In the genomic region with DNA sequence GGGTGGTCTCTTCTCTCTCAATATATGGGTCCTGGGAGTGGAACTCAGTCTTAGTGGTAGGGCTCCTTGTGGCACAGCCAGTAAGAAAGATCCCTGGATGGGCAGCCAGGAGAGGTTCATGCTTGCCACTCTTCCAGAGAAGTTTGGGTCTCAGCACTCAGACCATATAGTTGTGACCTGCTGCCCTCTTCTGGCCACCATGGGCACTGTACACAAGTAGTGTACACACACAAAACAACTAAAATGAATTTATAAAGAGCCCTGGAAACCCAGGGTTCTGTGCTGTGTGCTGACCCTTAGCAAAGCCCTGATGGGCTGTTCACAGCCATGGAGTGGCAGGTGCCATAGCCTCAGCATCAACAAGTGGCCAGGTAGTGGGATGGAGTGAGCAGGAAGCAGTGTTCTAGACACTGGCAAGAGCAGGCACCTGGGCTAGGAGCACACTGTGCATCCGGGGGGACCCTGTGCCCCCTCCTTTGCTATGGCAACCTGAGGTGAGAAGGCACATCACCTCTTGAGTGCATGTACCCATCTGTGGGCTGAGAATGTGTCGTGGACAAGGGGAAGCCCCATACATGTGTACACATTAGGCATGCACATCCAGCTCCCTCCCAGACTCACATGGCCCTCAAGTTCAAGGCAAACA, we compare ENCODE assay signal across 10 mouse cellular contexts. TPM values are rescaled to one million over a fixed set of nuclear protein-coding genes. Genes with fewer than 3 reads are reported as not detected.
A peak's percentile ranks its signal among the peaks of the same experiment; 100 is the strongest.
DNase-seq lines count a peak whose midpoint lies in the region; ATAC-seq and TF ChIP-seq lines count a peak whose summit lies in the region.
"Had no signal": no experiment of that assay in that cellular context is flagged by ENCODE, and none has a peak within 500 bp of the region (broad histone marks: within the 10 kb centered on the region; RNA-seq: fewer than 3 reads in every experiment).

No protein-coding gene starts in this region.

- no peak overlapping the region for H3K4me3 ChIP-seq in liver, adult 2 months (ENCODE audit: insufficient read depth, low read depth, low read length)
- no peak overlapping the region for H3K4me3 ChIP-seq in liver, embryonic 11.5 days (ENCODE audit: low read depth, low read length)
- H3K4me3 ChIP-seq: heart, embryonic 15.5 days had no signal

- no peak overlapping the region for H3K27ac ChIP-seq in liver, adult 2 months (replicated peaks; ENCODE audit: insufficient read depth, low read depth, low read length)
- no peak overlapping the region for H3K27ac ChIP-seq in liver, embryonic 11.5 days (ENCODE audit: low read depth, low read length)
- H3K27ac ChIP-seq: heart, embryonic 15.5 days had no signal

- H3K36me3 ChIP-seq in liver, adult 2 months (ENCODE audit: control insufficient read depth, insufficient read depth, low read length) = no peaks in the 10 kb centered on the region
- peaks cover 11% of the 10 kb centered on the region; the same call in 1 of the 2 replicates for H3K36me3 ChIP-seq in liver, embryonic 11.5 days (ENCODE audit: control insufficient read depth, insufficient read depth, low read length)

- WGBS in liver, adult 2 months = 87% methylated on average over 2 of the region's 2 CpGs
- 66% methylated on average over 2 of the region's 2 CpGs for WGBS in liver, embryonic 11.5 days

- peak; percentile 53 for DNase-seq in cerebellum, adult 9-10 months
- no peak for DNase-seq in cerebellum, adult 8-10 months
- DNase-seq in liver, adult 2 months (ENCODE audit: extremely low read depth, low read depth, low spot score) = peak; percentile 47
- no peak for DNase-seq in liver, embryonic 11.5 days (ENCODE audit: low spot score)
- peak; percentile 68 to 79 for DNase-seq in adrenal gland, postnatal 36 days
- DNase-seq in heart, postnatal 14 days = peak; percentile 59 to 72
- DNase-seq in lung, postnatal 4 days = peak; percentile 49 to 75
- peak; percentile 71 for DNase-seq in thymus, postnatal 14 days

- TF ChIP-seq POLR2A in liver, adult 2 months (IDR thresholded peaks at IDR 0.05; ENCODE audit: extremely low read depth, insufficient read depth, low read length) = no peak

- ATAC-seq in liver, embryonic 11.5 days (replicated peaks; ENCODE audit: low FRiP score) = no peak
- ATAC-seq: Patski had no signal

- H3K9ac ChIP-seq in liver, adult 2 months (ENCODE audit: low read depth, low read length) = no peak overlapping the region
- no peak overlapping the region for H3K9ac ChIP-seq in liver, embryonic 11.5 days (ENCODE audit: low read depth, low read length)
- H3K9ac ChIP-seq: heart, embryonic 15.5 days had no signal

- TF ChIP-seq CTCF in liver, adult 2 months (IDR thresholded peaks at IDR 0.05; ENCODE audit: low read depth, low read length) = peak; percentile 75

- no peaks in the 10 kb centered on the region for H3K9me3 ChIP-seq in liver, embryonic 11.5 days (ENCODE audit: control insufficient read depth, low read length)
- H3K9me3 ChIP-seq: heart, embryonic 15.5 days had no signal

- H3K79me2 ChIP-seq in liver, adult 2 months (ENCODE audit: control insufficient read depth, insufficient read depth, low read length) = no peaks in the 10 kb centered on the region

- H3K27me3 ChIP-seq in liver, adult 2 months (ENCODE audit: control insufficient read depth, insufficient read depth, low read length) = no peaks in the 10 kb centered on the region
- H3K27me3 ChIP-seq in liver, embryonic 11.5 days (replicated peaks; ENCODE audit: control insufficient read depth, insufficient read depth, low read length) = no peaks in the 10 kb centered on the region
- H3K27me3 ChIP-seq: heart, embryonic 15.5 days; Patski had no signal

- intact Hi-C loops in heart, postnatal 14 days (cut with DNase I) = loop anchor here (1.0 to 2.0 kb wide), 2 partner anchors 18 to 53 kb away; no protein-coding TSS in a partner anchor

- no peak overlapping the region for H3K4me2 ChIP-seq in liver, embryonic 11.5 days
- H3K4me2 ChIP-seq: heart, embryonic 15.5 days had no signal

- no peaks in the 10 kb centered on the region for H3K4me1 ChIP-seq in liver, adult 2 months (ENCODE audit: control insufficient read depth, insufficient read depth, low read length)
- H3K4me1 ChIP-seq in liver, embryonic 11.5 days (replicated peaks; ENCODE audit: control insufficient read depth, insufficient read depth, low read length) = peaks cover 31% of the 10 kb centered on the region

RNA-seq across cellular contexts. Expression of gene Zdhhc12, which starts 2.6 kb away (rescaled TPM):
- total RNA-seq in liver, adult 2 months (2014; rRNA removed) = 16.8 and 26.1 TPM in 2 replicates
- polyA plus RNA-seq in liver, adult 2 months (2012; rRNA removed) = 48.9 and 53.4 TPM in 2 replicates
- 51.9 and 53.7 TPM in 2 replicates for polyA plus RNA-seq in liver, embryonic 11.5 days (2014; fragmentation: Nextera tagmentation; extraction: Ambion mirVana)
- 10 to 100 TPM; 16.2 to 25.8 TPM for total RNA-seq in adrenal gland, postnatal 36 days (2021)
- 1 to 10 TPM; 5.2 to 5.6 TPM for total RNA-seq in heart, postnatal 14 days (2021)

RNA-seq across cellular contexts. Expression of gene Pkn3, which starts 18.5 kb away (rescaled TPM):
- 0.40 and 0.74 TPM in 2 replicates for total RNA-seq in liver, adult 2 months (2014; rRNA removed)
- polyA plus RNA-seq in liver, adult 2 months (2012; rRNA removed) = 0.96 and 1.5 TPM in 2 replicates
- 9.6 and 10.2 TPM in 2 replicates for polyA plus RNA-seq in liver, embryonic 11.5 days (2014; fragmentation: Nextera tagmentation; extraction: Ambion mirVana)
- 1 to 10 TPM; 5.5 to 6.3 TPM for total RNA-seq in adrenal gland, postnatal 36 days (2021)
- total RNA-seq in heart, postnatal 14 days (2021) = 10 to 100 TPM; 10.3 to 12.2 TPM

RNA-seq across cellular contexts. Expression of gene Zer1, which starts 28.4 kb away (rescaled TPM):
- 7.1 and 9.5 TPM in 2 replicates for total RNA-seq in liver, adult 2 months (2014; rRNA removed)
- 25.4 and 27.1 TPM in 2 replicates for polyA plus RNA-seq in liver, adult 2 months (2012; rRNA removed)
- polyA plus RNA-seq in liver, embryonic 11.5 days (2014; fragmentation: Nextera tagmentation; extraction: Ambion mirVana) = 4.7 and 6.2 TPM in 2 replicates
- 10 to 100 TPM; 32.0 to 40.7 TPM for total RNA-seq in adrenal gland, postnatal 36 days (2021)
- 10 to 100 TPM; 25.1 to 27.7 TPM for total RNA-seq in heart, postnatal 14 days (2021)

RNA-seq across cellular contexts. Expression of gene Tbc1d13, which starts 37.5 kb away (rescaled TPM):
- total RNA-seq in liver, adult 2 months (2014; rRNA removed) = 25.8 and 26.6 TPM in 2 replicates
- 36.3 and 42.6 TPM in 2 replicates for polyA plus RNA-seq in liver, adult 2 months (2012; rRNA removed)
- polyA plus RNA-seq in liver, embryonic 11.5 days (2014; fragmentation: Nextera tagmentation; extraction: Ambion mirVana) = 6.9 and 9.2 TPM in 2 replicates
- total RNA-seq in adrenal gland, postnatal 36 days (2021) = 10 to 100 TPM; 49.3 to 56.3 TPM
- total RNA-seq in heart, postnatal 14 days (2021) = 10 to 100 TPM; 18.8 to 19.6 TPM

RNA-seq across cellular contexts. Expression of gene Set, which starts 38.8 kb away (rescaled TPM):
- 64.2 and 85.1 TPM in 2 replicates for total RNA-seq in liver, adult 2 months (2014; rRNA removed)
- polyA plus RNA-seq in liver, adult 2 months (2012; rRNA removed) = 25.9 and 26.3 TPM in 2 replicates
- polyA plus RNA-seq in liver, embryonic 11.5 days (2014; fragmentation: Nextera tagmentation; extraction: Ambion mirVana) = 641 and 659 TPM in 2 replicates
- 100 to 1,000 TPM; 255 to 277 TPM for total RNA-seq in adrenal gland, postnatal 36 days (2021)
- 10 to 100 TPM; 93.9 to 97.0 TPM for total RNA-seq in heart, postnatal 14 days (2021)

Comparison
In these comparisons a context has a peak if more than half of its experiments do, and no peak if none do; other contexts are left out.
1. DNase-seq: peak in cerebellum, adult 9-10 months (single experiment), liver, adult 2 months (single experiment), adrenal gland, postnatal 36 days (2 of 2), heart, postnatal 14 days (2 of 2), lung, postnatal 4 days (2 of 2) and thymus, postnatal 14 days (single experiment); none in cerebellum, adult 8-10 months (single experiment) and liver, embryonic 11.5 days (single experiment).